Mouse (Mus musculus) E14TG2a.4 (cell line): ENCODE measurements around the gene Rbms3.
A peak's percentile ranks its signal among the peaks of the same experiment; 100 is the strongest.

Source experiments
- H3K27me3 ChIP-seq: 2 replicates; pipeline ENCODE4 v1.6.1; 2014; ENCODE audit warnings: low read length, control low read depth; ENCODE audit not compliant: insufficient read depth
- H3K36me3 ChIP-seq: 2 replicates; pipeline ENCODE4 v1.6.1; 2014; ENCODE audit warnings: low read length, control low read depth; ENCODE audit not compliant: insufficient read depth
- H3K4me1 ChIP-seq: replicated peaks from 2 replicates; pipeline ENCODE4 v1.6.1; 2014; ENCODE audit warnings: low read depth, low read length, control low read depth
- H3K4me3 ChIP-seq: replicated peaks from 2 replicates; pipeline ENCODE4 v1.5.1; 2014; ENCODE audit warnings: mild to moderate bottlenecking, low read length
- H3K9me3 ChIP-seq: 2 replicates; pipeline ENCODE4 v1.6.1; 2014; ENCODE audit warnings: low read length, control low read depth
- CTCF ChIP-seq: conservative IDR thresholded peaks from 2 replicates; pipeline ENCODE4 v1.5.1; 2014; ENCODE audit warnings: low read length
- NANOG ChIP-seq: IDR thresholded peaks from 2 replicates; pipeline ENCODE4 v1.6.1; 2014; ENCODE audit warnings: borderline replicate concordance, low read length, mixed read lengths
- POU5F1 ChIP-seq: IDR thresholded peaks from 2 replicates; pipeline ENCODE4 v1.6.1; 2014; ENCODE audit warnings: low read length, borderline replicate concordance

Rbms3 gene

GRCm38 (mm10) chr9:116591071-116591470 is 1038.6 kb downstream of the Rbms3 start:
- TF ChIP-seq CTCF = no peak
- no peak for TF ChIP-seq NANOG
- no peak for TF ChIP-seq POU5F1
- Histone ChIP-seq H3K27me3 (no peaks in the 10 kb centered on the region), H3K9me3 (peaks cover 8% of the 10 kb centered on the region), H3K4me3 (no peak overlapping the region), H3K36me3 (no peaks in the 10 kb centered on the region), H3K4me1 (no peaks in the 10 kb centered on the region)

GRCm38 (mm10) chr9:116569680-116570079 is 1060.0 kb downstream of the Rbms3 start:
- Histone ChIP-seq H3K9me3 (no peaks in the 10 kb centered on the region), H3K4me3 (no peak overlapping the region), H3K36me3 (no peaks in the 10 kb centered on the region), H3K27me3 (no peaks in the 10 kb centered on the region; the same call in 1 of the 2 replicates), H3K4me1 (peaks cover 5% of the 10 kb centered on the region; the same call in 1 of the 2 replicates)
- TF ChIP-seq NANOG (no peak), POU5F1 (no peak), CTCF (no peak)

GRCm38 (mm10) chr9:116566711-116567110 is 1063.0 kb downstream of the Rbms3 start:
- H3K9me3 ChIP-seq = no peaks in the 10 kb centered on the region
- no peaks in the 10 kb centered on the region for H3K4me1 ChIP-seq
- H3K27me3 ChIP-seq = no peaks in the 10 kb centered on the region; the same call in 1 of the 2 replicates
- H3K4me3 ChIP-seq = no peak overlapping the region
- no peak for TF ChIP-seq CTCF
- TF ChIP-seq NANOG = no peak
- TF ChIP-seq POU5F1 = no peak
- H3K36me3 ChIP-seq = no peaks in the 10 kb centered on the region

GRCm38 (mm10) chr9:116557781-116558180 is 1071.9 kb downstream of the Rbms3 start:
- H3K4me3 ChIP-seq = no peak overlapping the region
- no peaks in the 10 kb centered on the region for H3K36me3 ChIP-seq
- H3K9me3 ChIP-seq = no peaks in the 10 kb centered on the region
- H3K4me1 ChIP-seq = no peaks in the 10 kb centered on the region
- TF ChIP-seq POU5F1 (no peak), CTCF (no peak), NANOG (no peak)
- H3K27me3 ChIP-seq = no peaks in the 10 kb centered on the region

GRCm38 (mm10) chr9:116556641-116557040 is 1073.1 kb downstream of the Rbms3 start:
- Histone ChIP-seq H3K4me3 (no peak overlapping the region), H3K36me3 (no peaks in the 10 kb centered on the region), H3K4me1 (no peaks in the 10 kb centered on the region), H3K9me3 (no peaks in the 10 kb centered on the region), H3K27me3 (no peaks in the 10 kb centered on the region)
- TF ChIP-seq CTCF (no peak), POU5F1 (no peak), NANOG (no peak)

- H3K4me3 ChIP-seq = no peak overlapping the region
- no peaks in the 10 kb centered on the region for H3K9me3 ChIP-seq
- peaks cover 12% of the 10 kb centered on the region for H3K4me1 ChIP-seq
- no peak for TF ChIP-seq NANOG
- no peak for TF ChIP-seq POU5F1
- TF ChIP-seq CTCF = peak; percentile 27; the same call in 1 of the 2 replicates
- H3K36me3 ChIP-seq = no peaks in the 10 kb centered on the region
- H3K27me3 ChIP-seq = no peaks in the 10 kb centered on the region
Measured at GRCm38 (mm10) chr9:116553181-116553580, 1076.5 kb downstream of the Rbms3 start.

- Histone ChIP-seq H3K9me3 (no peaks in the 10 kb centered on the region), H3K4me1 (peaks cover 12% of the 10 kb centered on the region), H3K36me3 (no peaks in the 10 kb centered on the region), H3K4me3 (no peak overlapping the region), H3K27me3 (peaks cover 3% of the 10 kb centered on the region; the same call in 1 of the 2 replicates)
- TF ChIP-seq CTCF (no peak), NANOG (no peak), POU5F1 (no peak)
Measured at GRCm38 (mm10) chr9:116546156-116546555, 1083.6 kb downstream of the Rbms3 start.

- Histone ChIP-seq H3K27me3 (peaks cover 3% of the 10 kb centered on the region; the same call in 1 of the 2 replicates), H3K36me3 (no peaks in the 10 kb centered on the region), H3K4me3 (no peak overlapping the region), H3K4me1 (0 out of 2 replicates have a peak, but pooled peaks cover under 1% of the 10 kb centered on the region), H3K9me3 (no peaks in the 10 kb centered on the region; the same call in 1 of the 2 replicates)
- TF ChIP-seq CTCF (no peak), POU5F1 (no peak), NANOG (no peak)
Measured at GRCm38 (mm10) chr9:116542793-116543192, 1086.9 kb downstream of the Rbms3 start.

GRCm38 (mm10) chr9:116541976-116542375 is 1087.7 kb downstream of the Rbms3 start:
- peaks cover 3% of the 10 kb centered on the region; the same call in 1 of the 2 replicates for H3K27me3 ChIP-seq
- H3K9me3 ChIP-seq = no peaks in the 10 kb centered on the region; the same call in 1 of the 2 replicates
- no peak overlapping the region for H3K4me3 ChIP-seq
- 0 out of 2 replicates have a peak, but pooled peaks cover 4% of the 10 kb centered on the region for H3K4me1 ChIP-seq
- no peak for TF ChIP-seq NANOG
- no peak for TF ChIP-seq POU5F1
- no peaks in the 10 kb centered on the region for H3K36me3 ChIP-seq
